ENCODE assay signal across 14 mouse cellular contexts in the genomic region with DNA sequence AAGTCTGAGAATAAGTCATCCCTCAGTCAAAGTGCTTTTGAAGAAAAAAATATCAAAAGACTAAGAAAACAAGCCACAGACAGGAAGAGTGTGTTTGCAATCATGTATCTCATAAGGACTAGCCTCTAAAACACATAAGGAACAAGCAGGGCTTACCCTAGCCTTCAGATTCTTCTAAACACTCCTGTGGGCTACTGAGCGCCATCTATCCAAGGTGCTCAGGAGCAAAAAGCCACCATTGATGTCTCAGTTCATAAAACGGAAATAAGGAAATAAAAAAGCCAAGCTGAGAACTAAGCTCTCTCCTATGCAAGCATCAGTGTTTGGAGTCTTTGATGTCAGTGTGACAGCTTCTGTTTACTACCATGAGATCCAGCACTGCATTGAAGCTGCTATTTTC.
"Had no signal": no experiment of that assay in that cellular context is flagged by ENCODE, and none has a peak within 500 bp of the region (broad histone marks: within the 10 kb centered on the region; RNA-seq: fewer than 3 reads in every experiment).

No protein-coding gene starts in this region.

- H3K4me2 ChIP-seq: liver, embryonic 13.5 days; midbrain, embryonic 12.5 days; stomach, embryonic 15.5 days had no signal

- H3K4me1 ChIP-seq: midbrain, embryonic 12.5 days; stomach, embryonic 15.5 days had no signal

- H3K9me3 ChIP-seq: liver, embryonic 13.5 days; midbrain, embryonic 12.5 days; stomach, embryonic 15.5 days had no signal

- H3K27me3 ChIP-seq: liver, embryonic 13.5 days; midbrain, embryonic 12.5 days; stomach, embryonic 15.5 days had no signal

- DNase-seq: kidney, adult 18-20 months; kidney, adult 9 months; kidney, postnatal 14 days; layer of hippocampus, postnatal 36 days; liver, embryonic 13.5 days; lung, adult 2 months; lung, postnatal 14 days; lung, postnatal 4 days; thymus, postnatal 36 days had no signal

- ATAC-seq: midbrain, embryonic 16.5 days had no signal

- H3K27ac ChIP-seq: liver, embryonic 13.5 days; midbrain, embryonic 12.5 days; stomach, embryonic 15.5 days had no signal

- H3K4me3 ChIP-seq: left cerebral cortex, adult 2 months; liver, embryonic 13.5 days; midbrain, embryonic 12.5 days; myocyte; stomach, embryonic 15.5 days had no signal

- H3K9ac ChIP-seq: liver, embryonic 13.5 days; midbrain, embryonic 12.5 days; stomach, embryonic 15.5 days had no signal
